Mouse (Mus musculus) cerebellum, adult 9-10 months (tissue): ENCODE measurements around the gene Psme2.

Source experiments
- DNase-seq: peaks from one replicate; pipeline ENCODE4 v3.0.0; 2022

Gene Psme2

DNA sequence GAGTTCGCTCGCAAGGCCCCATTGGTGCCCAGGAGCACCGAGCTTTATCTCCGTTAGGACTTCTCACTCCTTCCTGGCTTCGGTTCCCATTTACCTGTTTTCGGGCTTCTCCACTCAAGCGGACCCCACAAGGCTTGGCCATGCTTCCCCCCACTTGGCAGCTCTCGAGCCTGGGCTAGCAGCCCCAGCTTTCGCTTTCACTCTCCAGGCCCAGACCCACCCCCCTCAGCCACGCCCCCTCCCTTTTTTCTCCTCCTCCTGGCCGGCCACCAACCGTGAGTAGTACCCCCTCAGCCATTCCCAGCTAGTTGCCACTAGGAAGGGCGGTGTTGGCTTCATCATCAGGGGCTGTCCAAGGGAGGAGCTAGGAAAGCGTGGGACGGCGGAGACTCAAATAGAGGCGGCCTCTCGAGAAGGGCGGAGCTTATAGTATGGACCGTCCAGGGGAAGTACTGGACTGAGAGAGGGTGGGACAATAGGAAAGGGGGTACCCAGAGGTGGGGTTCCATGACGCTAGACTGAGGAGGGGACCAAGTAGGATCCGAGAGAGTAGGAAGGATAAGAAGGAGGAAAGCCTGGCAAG is at the start of gene Psme2:
Gene Psme2, minus strand, starts transcription at position 366 of the 583 bp plus-strand sequence.
- peak; percentile 90 for DNase-seq

GRCm38 (mm10) chr14:55637795-55638194 is 46.9 kb upstream of the Psme2 start, which contains the start of gene Gm49378:
Gene Gm49378, minus strand, starts transcription at chr14:55637895.
- no peak for DNase-seq

- DNase-seq: peak; percentile 77
Observed at GRCm38 (mm10) chr14:55635523-55636007, 44.7 kb upstream of the Psme2 start, which contains the start of gene Ipo4. Gene Ipo4, minus strand, starts transcription at chr14:55635957.

DNA sequence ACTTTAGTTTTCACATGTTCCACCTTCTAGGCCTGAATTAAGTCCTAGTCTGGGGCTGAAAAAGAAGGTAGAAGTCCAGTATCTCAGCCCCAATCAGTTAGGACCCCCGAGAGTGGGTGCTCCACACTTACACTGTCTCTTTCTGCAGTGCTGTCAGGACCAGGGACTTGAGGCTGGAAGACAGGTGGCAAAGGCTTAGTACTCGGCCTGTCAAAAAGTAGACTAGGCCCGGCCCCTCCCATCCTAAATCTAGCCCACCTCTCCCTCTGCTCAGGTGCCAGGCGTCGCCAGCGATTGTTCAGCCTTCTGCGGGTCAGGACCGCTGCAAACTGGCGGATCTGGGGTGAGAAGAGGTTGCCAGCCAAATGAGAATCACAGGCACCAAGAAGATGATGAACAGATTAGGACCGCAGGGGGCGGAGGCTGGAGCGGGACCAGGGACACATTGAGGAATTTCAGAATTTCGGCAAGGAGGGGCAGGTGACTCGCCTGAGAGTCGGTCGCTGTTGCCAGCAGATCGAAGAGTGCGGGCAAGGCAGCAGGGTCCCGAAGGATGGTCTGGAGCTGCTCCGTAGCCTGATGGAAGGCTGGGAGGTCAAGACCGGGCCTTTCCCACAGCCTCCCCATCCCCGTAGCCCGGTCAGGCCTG is 44.1 kb upstream of the Psme2 start:
- peak; percentile 70 for DNase-seq

DNA sequence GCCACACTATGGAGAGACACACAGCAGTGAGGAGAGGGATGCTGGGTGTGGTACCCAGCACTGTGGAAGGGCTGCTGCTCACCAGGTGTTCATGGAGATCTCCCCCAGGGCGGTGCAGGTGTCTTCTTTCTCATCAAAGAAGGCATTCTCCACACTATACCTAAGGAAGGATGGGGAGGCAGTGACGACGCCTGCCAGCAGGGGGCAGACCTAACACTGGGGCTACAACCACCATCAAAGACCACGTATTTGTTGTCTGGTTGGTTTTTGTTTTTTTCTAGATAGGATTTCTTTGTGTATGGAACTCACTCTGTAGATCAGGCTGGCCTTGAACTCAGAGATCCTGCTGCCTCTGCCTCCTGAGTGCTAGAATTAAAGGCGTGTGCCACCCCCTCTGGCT is 38.4 kb upstream of the Psme2 start:
- peak; percentile 36 for DNase-seq

DNA sequence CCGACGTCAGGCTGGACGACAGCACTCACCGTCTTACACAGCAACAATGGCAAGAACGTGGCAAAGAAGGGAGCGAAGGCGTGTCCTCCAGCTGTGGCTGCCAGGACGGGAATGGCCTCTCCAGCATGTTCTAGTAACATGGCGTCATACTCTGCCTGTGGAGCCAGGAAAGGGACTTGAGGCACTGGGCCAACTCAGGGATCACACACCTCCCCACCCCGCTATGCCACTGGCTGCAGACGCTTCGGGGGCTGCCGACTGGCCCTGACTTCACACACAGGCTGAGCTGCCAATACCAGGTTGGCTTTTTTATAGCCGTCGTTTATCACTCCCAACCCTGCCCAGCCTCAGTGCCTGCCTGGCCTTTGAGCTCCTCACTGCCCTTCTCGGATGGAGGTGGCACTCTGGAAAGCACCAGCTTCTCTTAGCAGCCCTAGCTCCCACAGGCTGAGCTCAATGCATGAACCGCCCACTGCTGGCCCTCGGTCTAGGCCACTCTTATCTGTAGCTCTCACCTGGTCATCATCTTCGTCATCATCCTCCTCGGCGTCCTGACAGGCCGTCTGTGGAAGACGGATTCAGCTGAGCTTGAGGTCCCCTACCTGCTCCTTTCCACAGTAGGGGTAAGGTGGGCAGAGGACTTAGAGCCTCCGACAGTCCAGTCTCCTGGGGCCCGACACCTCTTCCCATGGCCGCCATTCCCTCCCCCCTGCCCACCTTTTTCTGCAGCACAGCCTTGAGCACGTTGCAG is 37.3 kb upstream of the Psme2 start:
- DNase-seq: no peak

- DNase-seq: no peak
Observed at GRCm38 (mm10) chr14:55618486-55619195, 27.7 kb upstream of the Psme2 start.

- DNase-seq: peak; percentile 81
Observed at GRCm38 (mm10) chr14:55617822-55618221, 26.9 kb upstream of the Psme2 start, which contains the start of gene Rec8. Gene Rec8, plus strand, starts transcription at chr14:55618037.

GRCm38 (mm10) chr14:55616844-55617243 is 25.9 kb upstream of the Psme2 start:
- no peak for DNase-seq

DNA sequence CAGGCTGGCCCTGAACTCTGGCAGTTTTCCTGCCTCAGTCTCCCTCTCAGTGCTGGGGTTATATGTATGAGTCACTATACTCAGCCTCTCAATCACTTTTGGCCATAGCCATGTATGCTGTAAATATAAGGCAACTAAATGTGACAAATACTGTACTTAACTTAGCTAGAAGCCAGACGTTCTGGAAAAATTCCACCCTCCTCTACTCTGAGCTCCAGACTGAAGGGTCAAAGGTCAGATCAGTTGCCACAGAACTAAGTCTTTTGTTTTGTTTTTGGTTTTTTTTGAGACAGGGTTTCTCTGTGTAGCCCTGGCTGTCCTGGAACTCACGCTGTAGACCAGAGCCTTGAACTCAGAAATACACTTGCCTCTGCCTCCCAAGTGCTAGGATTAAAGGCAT is 25.0 kb upstream of the Psme2 start:
- DNase-seq: no peak

DNA sequence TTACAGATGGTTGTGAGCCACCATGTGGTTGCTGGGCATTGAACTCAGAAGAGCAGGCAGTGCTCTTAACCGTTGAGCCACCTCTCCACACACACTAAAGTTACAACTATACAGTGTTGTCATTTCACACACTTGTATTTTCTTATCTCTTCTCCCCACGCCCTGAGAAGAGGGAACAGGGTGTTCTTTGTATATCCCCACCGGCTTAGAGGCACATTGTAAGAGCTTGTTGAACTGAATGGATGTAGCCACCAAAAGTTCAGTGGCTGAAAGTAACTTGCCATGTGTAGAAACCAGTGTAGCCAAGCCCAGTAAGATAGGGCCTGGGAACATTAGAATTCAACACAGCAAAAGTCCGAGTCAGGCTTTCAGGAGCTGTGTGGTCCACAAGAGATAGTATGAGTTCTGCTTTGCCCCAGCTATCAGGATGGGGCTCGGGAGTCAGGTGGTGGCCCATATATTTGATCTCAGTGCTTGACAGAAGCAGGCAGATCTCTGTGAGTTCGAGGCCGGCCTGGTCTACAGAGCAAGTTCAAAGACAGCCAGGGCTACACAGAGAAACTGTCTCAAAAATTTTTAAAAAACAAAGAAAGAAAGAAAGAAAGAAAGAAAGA is 23.8 kb upstream of the Psme2 start:
- DNase-seq: no peak

GRCm38 (mm10) chr14:55613346-55613745 is 22.4 kb upstream of the Psme2 start:
- DNase-seq: no peak

DNA sequence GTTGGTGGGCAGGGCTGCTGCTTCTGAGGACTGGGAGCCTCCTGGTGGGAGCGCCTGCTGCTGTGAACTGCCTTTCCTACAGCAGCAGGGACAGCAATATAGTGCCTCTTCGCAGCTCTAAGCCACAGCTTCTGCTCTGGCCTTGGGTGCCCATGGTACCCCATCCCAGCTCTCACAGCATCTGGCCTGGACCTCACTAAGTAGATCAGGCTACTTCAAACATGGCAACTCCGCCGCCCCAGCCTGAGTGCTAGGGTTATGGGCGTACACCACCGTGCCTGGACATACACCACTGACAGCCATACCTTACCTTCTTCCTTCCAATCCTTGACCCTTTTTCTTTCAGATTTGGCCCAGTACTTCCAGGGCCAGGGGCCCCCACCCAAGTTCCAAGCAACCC is 17.4 kb upstream of the Psme2 start:
- no peak for DNase-seq

GRCm38 (mm10) chr14:55605743-55606459 is 15.0 kb upstream of the Psme2 start:
- no peak for DNase-seq

DNA sequence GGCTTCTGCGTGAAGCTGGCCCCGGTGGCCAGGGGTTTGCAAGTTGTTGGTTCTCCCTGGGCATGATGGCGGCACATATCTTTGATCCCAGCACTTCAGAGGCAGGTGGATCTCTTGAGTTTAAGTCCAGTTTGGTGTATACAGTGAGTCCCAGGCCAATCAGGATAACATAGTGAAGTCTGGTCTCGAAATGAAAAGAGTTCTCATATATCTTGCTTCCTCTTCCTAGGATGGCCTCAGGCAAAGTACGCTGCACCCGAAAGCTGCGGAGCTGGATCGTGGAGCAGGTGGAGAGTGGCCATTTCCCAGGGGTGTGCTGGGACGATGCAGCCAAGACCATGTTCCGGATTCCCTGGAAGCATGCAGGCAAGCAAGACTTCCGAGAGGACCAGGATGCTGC is 13.9 kb upstream of the Psme2 start:
- no peak for DNase-seq

GRCm38 (mm10) chr14:55603633-55604576 is 13.0 kb upstream of the Psme2 start:
- peak; percentile 85 for DNase-seq

DNA sequence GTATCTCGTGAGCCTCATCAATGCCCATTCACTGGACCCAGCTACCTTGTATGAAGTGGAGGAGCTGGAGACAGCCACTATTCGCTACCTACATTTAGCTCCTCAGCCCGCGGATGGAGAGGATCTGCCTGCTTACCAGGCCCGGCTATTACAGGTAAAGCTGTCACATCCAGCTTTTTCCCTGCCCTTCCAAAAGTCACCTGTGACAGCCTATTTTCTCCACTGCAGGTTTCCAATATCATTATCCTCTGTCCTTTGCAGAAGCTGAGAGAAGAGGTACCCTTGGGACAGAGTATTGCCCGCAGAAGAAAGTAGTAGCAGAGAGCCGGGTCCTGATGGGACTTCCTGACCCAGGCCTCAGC is 12.3 kb upstream of the Psme2 start, which contains the start of gene Irf9:
Gene Irf9, plus strand, starts transcription at position 301 of the 362 bp plus-strand sequence.
- no peak for DNase-seq

- no peak for DNase-seq
Observed at GRCm38 (mm10) chr14:55598521-55599390, 7.8 kb upstream of the Psme2 start.

- DNase-seq: no peak
Observed at GRCm38 (mm10) chr14:55596036-55596690, 5.2 kb upstream of the Psme2 start.
